Mouse (Mus musculus) liver, adult (tissue): ENCODE results near the gene Rnf19b.
A peak's percentile ranks its signal among the peaks of the same experiment; 100 is the strongest.

Experiments used
- GATA4 ChIP-seq: IDR thresholded peaks from 2 replicates; pipeline ENCODE4 v1.6.1; 2014; ENCODE audit warnings: mild to moderate bottlenecking, low read length; ENCODE audit not compliant: insufficient replicate concordance

Rnf19b gene

DNA sequence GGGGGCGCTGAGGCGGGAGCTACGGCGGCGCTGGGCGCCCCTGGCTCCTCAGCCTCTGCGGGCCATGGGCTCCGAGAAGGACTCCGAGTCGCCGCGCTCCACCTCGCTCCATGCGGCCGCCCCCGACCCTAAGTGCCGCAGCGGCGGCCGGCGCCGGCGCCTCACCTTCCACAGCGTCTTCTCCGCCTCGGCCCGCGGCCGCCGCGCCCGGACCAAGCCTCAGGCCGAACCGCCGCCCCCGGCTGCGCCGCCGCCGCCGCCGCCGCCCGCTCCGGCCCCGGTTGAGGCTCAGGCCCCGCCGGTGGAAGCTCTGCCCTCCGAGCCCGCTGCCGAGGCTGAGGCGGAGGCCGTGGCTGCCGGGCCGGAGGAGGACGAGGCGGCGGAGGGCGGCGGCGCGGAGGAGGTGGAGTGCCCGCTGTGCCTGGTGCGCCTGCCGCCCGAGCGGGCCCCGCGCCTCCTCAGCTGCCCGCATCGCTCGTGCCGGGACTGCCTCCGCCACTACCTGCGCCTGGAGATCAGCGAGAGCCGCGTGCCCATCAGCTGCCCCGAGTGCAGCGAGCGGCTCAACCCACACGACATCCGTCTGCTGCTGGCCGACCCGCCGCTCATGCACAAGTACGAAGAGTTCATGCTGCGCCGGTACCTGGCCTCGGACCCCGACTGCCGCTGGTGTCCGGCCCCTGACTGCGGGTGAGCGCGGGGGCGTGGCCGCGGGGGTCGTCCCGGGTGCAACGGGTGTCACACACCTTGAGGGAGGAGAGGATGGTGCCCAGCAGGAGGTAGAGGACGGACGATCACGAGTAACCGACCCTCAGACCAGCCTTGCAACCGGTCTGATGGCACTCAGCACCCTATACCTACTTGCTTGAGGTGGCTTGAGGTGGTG lies at the start of gene Rnf19b:
Rnf19b (plus strand) TSS at position 65 of the 886 bp plus-strand sequence.
- no peak for TF ChIP-seq GATA4

DNA sequence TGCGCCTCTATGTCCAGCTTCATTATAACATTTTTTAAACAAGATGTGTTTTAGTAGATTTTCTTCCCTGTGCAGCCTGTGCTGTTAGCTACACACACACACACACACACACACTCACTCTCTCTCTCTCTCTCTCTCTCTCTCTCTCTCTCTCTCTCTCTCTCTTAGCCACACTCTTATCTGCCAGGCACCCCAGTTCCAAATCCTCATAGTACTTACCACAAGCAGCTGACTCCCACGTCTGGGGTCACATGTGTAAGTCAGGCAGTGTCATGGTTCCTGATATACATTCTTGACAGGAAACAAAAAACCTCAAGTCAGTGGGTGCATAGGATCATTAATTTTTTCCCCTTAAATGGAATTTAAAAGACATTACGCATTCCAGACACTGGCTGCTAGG lies 49.4 kb upstream of the Rnf19b start:
- no peak for TF ChIP-seq GATA4

GRCm38 (mm10) chr4:129009521-129009920 lies 48.5 kb upstream of the Rnf19b start:
- no peak for TF ChIP-seq GATA4

DNA sequence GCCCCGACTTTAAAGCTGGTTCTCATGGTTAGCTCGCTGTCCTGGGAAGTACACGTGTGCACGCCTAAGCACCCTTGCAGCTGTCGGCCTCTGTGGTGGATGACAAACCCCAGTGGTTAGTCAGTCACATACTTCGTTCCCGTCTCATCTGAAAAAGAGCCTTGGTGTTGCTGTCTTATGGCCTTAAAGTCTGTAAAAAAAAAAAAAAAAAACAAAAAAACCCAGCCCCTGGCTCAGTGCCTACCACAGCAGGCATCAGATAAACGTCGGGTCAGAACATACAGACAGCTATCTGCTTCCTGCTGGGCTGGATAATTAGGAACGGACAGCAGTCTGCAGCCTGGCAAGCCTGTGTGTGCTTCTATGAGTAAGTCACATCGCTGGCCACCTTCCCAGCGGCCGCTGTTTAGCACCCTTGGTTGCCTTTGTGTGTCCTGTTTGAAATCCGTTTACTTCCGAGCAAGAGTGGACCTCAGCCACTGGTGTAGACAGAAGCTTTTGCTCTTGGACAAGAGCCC lies 46.4 kb upstream of the Rnf19b start:
- TF ChIP-seq GATA4, result peak; percentile 38; the same call in 1 of the 2 replicates

GRCm38 (mm10) chr4:129013151-129013864 lies 44.8 kb upstream of the Rnf19b start:
- TF ChIP-seq GATA4, result no peak

DNA sequence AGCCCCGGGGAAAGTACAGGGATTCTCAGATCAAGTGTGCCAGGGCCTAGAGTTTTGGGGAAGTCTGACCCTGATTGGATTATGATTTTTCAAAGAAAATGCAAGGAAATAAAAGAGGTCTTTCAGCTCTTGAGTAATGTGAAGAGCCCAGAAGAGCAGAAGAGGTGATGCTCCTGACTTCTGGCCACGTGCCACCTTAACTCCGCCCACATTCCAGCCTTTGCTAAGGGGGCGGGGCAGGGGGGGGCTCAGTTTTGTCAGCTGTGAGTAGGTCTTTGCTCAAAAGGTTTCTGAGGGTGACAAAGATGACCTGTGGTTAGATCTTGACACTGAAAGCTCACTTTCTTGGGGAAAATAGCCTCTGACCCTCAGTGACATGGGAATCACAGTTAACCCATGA lies 41.7 kb upstream of the Rnf19b start:
- TF ChIP-seq GATA4, result no peak

GRCm38 (mm10) chr4:129017150-129017549 lies 40.9 kb upstream of the Rnf19b start:
- no peak for TF ChIP-seq GATA4

- no peak for TF ChIP-seq GATA4
Observed at GRCm38 (mm10) chr4:129018788-129019435, 39.2 kb upstream of the Rnf19b start.

DNA sequence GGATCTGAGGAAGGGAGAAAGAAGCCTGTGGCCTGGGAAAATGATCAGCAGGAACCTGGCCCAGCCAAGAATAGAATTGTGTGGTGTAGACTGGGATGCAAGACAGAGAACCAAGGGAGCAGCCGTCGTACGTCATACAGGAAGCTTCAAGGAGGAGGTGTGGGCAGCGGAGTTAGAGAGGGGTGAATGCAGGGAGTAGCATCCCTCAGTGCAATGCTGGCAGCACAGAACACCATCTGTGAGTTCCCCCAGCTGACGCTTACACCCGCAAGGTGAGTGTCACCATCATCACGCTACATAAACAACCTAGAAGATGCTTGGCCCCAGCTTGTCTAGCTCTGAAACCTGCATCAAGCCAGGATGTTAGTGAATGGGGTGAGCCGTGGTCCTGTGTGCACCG lies 38.3 kb upstream of the Rnf19b start:
- TF ChIP-seq GATA4, result no peak

DNA sequence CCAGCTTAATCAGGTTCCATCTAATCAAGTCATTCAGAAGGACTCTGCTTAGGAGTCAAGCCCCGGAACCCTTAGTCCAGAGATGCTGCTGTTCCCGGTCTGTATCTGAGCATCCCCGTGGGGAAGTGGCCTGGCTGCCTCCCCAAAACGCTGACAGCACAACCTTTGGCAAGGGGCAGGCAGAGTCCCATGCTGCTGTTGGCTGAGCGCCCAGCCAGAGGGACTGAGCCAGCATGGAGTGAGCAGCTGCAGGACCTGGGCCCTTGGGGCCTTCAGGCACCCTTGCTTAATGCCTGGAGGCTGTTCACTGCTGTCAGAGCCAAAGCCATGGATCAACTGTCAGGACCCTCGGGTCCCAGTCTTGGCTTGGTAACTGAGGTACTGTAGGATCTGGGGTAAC lies 37.6 kb upstream of the Rnf19b start:
- TF ChIP-seq GATA4, result no peak

- no peak for TF ChIP-seq GATA4
Observed at GRCm38 (mm10) chr4:129021426-129021825, 36.6 kb upstream of the Rnf19b start.

DNA sequence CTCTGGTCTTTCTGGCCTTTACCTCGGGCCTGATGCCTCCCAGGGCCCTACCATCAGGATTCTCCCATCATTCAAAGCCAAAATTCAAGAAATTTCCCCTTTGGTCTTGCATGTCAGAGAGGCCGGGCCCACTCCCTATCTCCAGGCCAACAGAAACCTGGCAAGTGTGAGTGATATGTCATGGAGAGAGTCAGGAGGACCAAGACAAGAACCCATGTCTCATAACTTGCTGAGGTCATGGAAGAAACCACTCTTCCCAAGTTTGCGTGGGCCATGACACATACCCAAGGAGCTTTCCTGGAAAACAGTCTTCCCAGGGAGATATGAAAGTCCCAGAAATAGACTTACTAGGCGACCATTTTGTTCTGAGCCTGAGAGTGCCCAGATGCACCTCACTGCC lies 36.2 kb upstream of the Rnf19b start:
- no peak for TF ChIP-seq GATA4

DNA sequence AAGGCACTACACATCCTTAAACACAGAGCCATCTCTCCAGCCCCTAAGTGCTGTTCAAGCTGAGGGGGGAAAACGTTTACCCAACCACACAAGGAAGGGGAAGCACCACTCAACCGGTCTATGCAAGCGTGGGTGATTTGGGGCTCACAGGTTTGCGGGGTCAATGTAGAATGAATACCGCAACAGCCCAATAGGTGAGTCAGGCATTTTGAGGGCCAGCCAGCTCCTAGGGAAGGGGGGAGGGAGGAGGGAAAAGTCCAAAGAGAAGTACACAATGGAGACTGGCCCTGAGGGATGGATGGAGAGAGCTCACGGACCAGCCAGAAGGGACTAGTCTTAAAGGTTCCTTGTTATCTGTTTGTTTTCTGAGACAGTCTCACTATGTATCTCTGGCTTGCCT lies 34.2 kb upstream of the Rnf19b start:
- TF ChIP-seq GATA4, result no peak

DNA sequence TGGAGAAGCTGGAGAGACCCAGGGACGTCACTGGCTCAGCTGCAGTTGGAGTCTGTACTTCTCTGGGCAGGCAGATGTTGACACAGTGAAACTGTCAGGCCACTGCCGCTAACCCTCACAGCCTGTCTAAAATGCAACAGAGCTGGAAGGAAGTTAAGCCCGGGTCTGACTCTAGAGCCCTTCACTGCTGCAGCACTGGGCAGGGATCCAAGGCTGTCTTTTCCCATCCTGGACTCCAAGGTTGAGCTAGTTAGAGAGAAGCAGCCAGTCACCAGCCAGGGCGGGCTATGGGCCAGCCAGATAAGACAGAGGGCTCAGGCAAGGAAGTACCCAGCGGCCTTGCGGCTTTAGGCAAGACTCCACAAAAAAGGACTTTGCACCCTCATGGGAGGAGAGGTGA lies 33.3 kb upstream of the Rnf19b start:
- TF ChIP-seq GATA4, result peak; percentile 26; the same call in 1 of the 2 replicates

DNA sequence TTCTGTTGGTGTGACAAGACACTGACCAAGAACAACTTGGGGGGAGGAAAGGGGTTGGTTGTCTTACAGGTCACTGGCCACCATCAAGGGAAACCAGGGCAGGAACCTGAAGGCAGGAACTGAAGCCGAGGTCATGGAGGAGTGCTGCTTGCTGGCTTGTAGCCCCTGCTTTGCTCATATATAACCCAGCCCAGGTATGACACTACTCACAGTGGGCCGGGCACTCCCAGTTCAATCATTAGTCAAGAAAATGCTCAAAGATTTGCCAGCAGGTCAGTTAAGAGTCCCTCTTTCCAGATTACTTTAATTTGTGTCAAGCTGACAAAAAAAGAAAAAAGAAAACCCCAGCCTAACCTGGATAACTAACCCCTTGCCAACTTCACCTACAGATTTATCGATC lies 32.4 kb upstream of the Rnf19b start:
- no peak for TF ChIP-seq GATA4
